Mouse (Mus musculus) spleen, adult 2 months (tissue): ENCODE measurements at regions not wholly inside any gene's neighbourhood (a gene's known extent, or its start where the extent isn't known, plus 50 kb on each side); places are given as distances from the start of the nearest gene placed in this dataset.

Experiments
- CTCF ChIP-seq: fragments of 200-500 bp; IDR thresholded peaks from 2 replicates; pipeline ENCODE4 v1.5.1; 2011; ENCODE audit warnings: mild to moderate bottlenecking, inconsistent platforms; ENCODE audit not compliant: insufficient read depth, insufficient read length, insufficient replicate concordance; ENCODE audit errors: extremely low read depth
- POLR2A ChIP-seq: fragments of 200-500 bp; IDR thresholded peaks from 2 replicates; pipeline ENCODE4 v1.6.1; 2011; ENCODE audit warnings: low read depth, low read length, inconsistent platforms

DNA sequence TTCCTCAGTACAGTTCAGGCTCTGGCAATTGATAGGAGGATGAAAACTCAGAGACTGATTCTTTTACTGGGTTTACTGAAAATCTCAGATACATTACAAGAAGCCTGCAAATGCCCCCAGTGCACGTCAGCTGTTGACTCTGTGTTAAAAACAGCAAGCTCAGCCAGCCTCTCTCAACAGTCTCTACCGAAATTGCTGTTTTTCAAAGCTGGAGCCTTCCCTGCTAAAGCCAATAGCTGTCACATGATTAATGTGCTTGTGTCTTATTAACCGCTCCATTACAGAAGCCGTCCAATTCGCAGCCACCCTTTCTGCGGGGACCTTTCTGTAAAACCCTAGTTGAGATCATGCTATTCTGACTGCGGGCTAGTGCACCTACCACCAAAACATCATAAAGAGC lies 215.6 kb upstream of the Pabpc6 start:
- TF ChIP-seq POLR2A (no peak), CTCF (no peak)
